Mouse (Mus musculus) liver, embryonic 14 days (tissue): ENCODE results near the gene Lce1g. TPM values are rescaled to one million over a fixed set of nuclear protein-coding genes. Genes with fewer than 3 reads are reported as not detected.

Experiments
- polyA plus RNA-seq: library from polyadenylated mRNA; depleted of rRNA; stranded (reverse); fragments of >200 nt; gene quantifications from 2 replicates; pipeline ENCODE4 v1.2.3, GENCODE M21; 2012; rRNA removed

Gene Lce1g
- polyA plus RNA-seq: not detected in 2 replicates

GRCm38 (mm10) chr3:92752238-92752637, at the start of gene Lce1g:
TSS of gene Lce1g (minus strand) at chr3:92752338.

GRCm38 (mm10) chr3:92790414-92790813, 38.3 kb upstream of the Lce1g start, which contains the start of gene Lce1j:
TSS of gene Lce1j (minus strand) at chr3:92790514.

GRCm38 (mm10) chr3:92778799-92779198, 26.7 kb upstream of the Lce1g start, which contains the start of gene Lce1i:
TSS of gene Lce1i (minus strand) at chr3:92778899.

GRCm38 (mm10) chr3:92764965-92765364, 12.8 kb upstream of the Lce1g start, which contains the start of gene Lce1h:
TSS of gene Lce1h (minus strand) at chr3:92765065.

GRCm38 (mm10) chr3:92738996-92739395, 13.1 kb downstream of the Lce1g start, which contains the start of gene Gm38119:
TSS of gene Gm38119 (minus strand) at chr3:92739096.

GRCm38 (mm10) chr3:92720250-92720649, 31.9 kb downstream of the Lce1g start, which contains the start of gene Lce1f:
TSS of gene Lce1f (minus strand) at chr3:92720350.

GRCm38 (mm10) chr3:92708974-92709373, 43.2 kb downstream of the Lce1g start, which contains the start of gene Lce1e:
TSS of gene Lce1e (minus strand) at chr3:92709074.

Other genes with a start within 250 kb of the Lce1g start
- not detected in 2 replicates for gene 2310046K23Rik, start 217.8 kb downstream of the Lce1g start, polyA plus RNA-seq
- gene Ivl, start 178.6 kb downstream of the Lce1g start, polyA plus RNA-seq: 0.03 TPM in 2 replicates
- gene Smcp, start 163.3 kb downstream of the Lce1g start, polyA plus RNA-seq: 0.03 TPM in 1 of 2 replicates, not detected in the other
- not detected in 2 replicates for gene 2210017I01Rik, start 144.8 kb downstream of the Lce1g start, polyA plus RNA-seq
- gene Lce6a, start 130.7 kb downstream of the Lce1g start, polyA plus RNA-seq: not detected in 2 replicates
- not detected in 2 replicates for gene Lce1a1, start 104.0 kb downstream of the Lce1g start, polyA plus RNA-seq
- not detected in 2 replicates for gene Lce1b, start 95.4 kb downstream of the Lce1g start, polyA plus RNA-seq
- gene Lce1a2, start 82.0 kb downstream of the Lce1g start, polyA plus RNA-seq: not detected in 2 replicates
- not detected in 2 replicates for gene Lce1c, start 73.1 kb downstream of the Lce1g start, polyA plus RNA-seq
- gene Lce1d, start 65.1 kb downstream of the Lce1g start, polyA plus RNA-seq: not detected in 2 replicates
- not detected in 2 replicates for gene Lce1e, start 43.3 kb downstream of the Lce1g start, polyA plus RNA-seq
- not detected in 2 replicates for gene Lce1f, start 32.0 kb downstream of the Lce1g start, polyA plus RNA-seq
- not detected in 2 replicates for gene Gm38119, start 13.2 kb downstream of the Lce1g start, polyA plus RNA-seq
- gene Lce1h, start 12.7 kb upstream of the Lce1g start, polyA plus RNA-seq: not detected in 2 replicates
- gene Lce1i, start 26.6 kb upstream of the Lce1g start, polyA plus RNA-seq: not detected in 2 replicates
- not detected in 2 replicates for gene Lce1j, start 38.2 kb upstream of the Lce1g start, polyA plus RNA-seq
- gene Lce1k, start 55.6 kb upstream of the Lce1g start, polyA plus RNA-seq: not detected in 2 replicates
- not detected in 2 replicates for gene Kprp, start 74.9 kb upstream of the Lce1g start, polyA plus RNA-seq
- not detected in 2 replicates for gene Lce1l, start 98.9 kb upstream of the Lce1g start, polyA plus RNA-seq
- gene 2310050C09Rik, start 117.9 kb upstream of the Lce1g start, polyA plus RNA-seq: not detected in 2 replicates
- not detected in 2 replicates for gene Lce3a, start 173.9 kb upstream of the Lce1g start, polyA plus RNA-seq
- gene Lce3b, start 180.6 kb upstream of the Lce1g start, polyA plus RNA-seq: not detected in 2 replicates
- not detected in 2 replicates for gene Lce3c, start 192.1 kb upstream of the Lce1g start, polyA plus RNA-seq
- not detected in 2 replicates for gene Lce3d, start 205.1 kb upstream of the Lce1g start, polyA plus RNA-seq
- not detected in 2 replicates for gene Lce3e, start 214.7 kb upstream of the Lce1g start, polyA plus RNA-seq
- not detected in 2 replicates for gene Lce3f, start 239.9 kb upstream of the Lce1g start, polyA plus RNA-seq